In genomic region chr17:86464689-86465363, GRCm38 (mm10) we compare ENCODE assay signal across 9 mouse cellular contexts. TPM values are rescaled to one million over a fixed set of nuclear protein-coding genes. Genes with fewer than 3 reads are reported as not detected.
DNase-seq lines count a peak whose midpoint lies in the region; ATAC-seq lines count a peak whose summit lies in the region.
"Had no signal": no experiment of that assay in that cellular context is flagged by ENCODE, and none has a peak within 500 bp of the region (broad histone marks: within the 10 kb centered on the region; RNA-seq: fewer than 3 reads in every experiment).

No protein-coding gene starts in this region.

- H3K9me3 ChIP-seq in forebrain, embryonic 15.5 days, result no peaks in the 10 kb centered on the region

- H3K4me3 ChIP-seq in forebrain, embryonic 15.5 days, result no peak overlapping the region

- H3K27ac ChIP-seq in forebrain, embryonic 15.5 days (replicated peaks), result peak overlapping the region; percentile 68

- no peak overlapping the region for H3K4me2 ChIP-seq in forebrain, embryonic 15.5 days (replicated peaks)

- peak; percentile 58 for ATAC-seq in forebrain, embryonic 15.5 days (replicated peaks)

- H3K36me3 ChIP-seq in forebrain, embryonic 15.5 days, result no peaks in the 10 kb centered on the region

- no peaks in the 10 kb centered on the region for H3K27me3 ChIP-seq in forebrain, embryonic 15.5 days

- peaks cover 56% of the 10 kb centered on the region for H3K4me1 ChIP-seq in forebrain, embryonic 15.5 days

- WGBS in forebrain, embryonic 15.5 days, result 42% methylated on average over 16 of the region's 16 CpGs

- H3K9ac ChIP-seq in forebrain, embryonic 15.5 days (replicated peaks), result no peak overlapping the region

- peak; percentile 64 for DNase-seq in right cerebral cortex, adult 18-20 months
- no peak for DNase-seq in right cerebral cortex, postnatal 25 days
- peak; percentile 76 to 79 for DNase-seq in layer of hippocampus, adult 8-10 months (ENCODE audit: low spot score in 2 of 2)
- peak; percentile 32 for DNase-seq in right cerebral cortex, postnatal 4 days
- DNase-seq in lung, postnatal 4 days, result no peak
- DNase-seq in thymus, postnatal 14 days, result no peak
- DNase-seq in adrenal gland, postnatal 36 days, result no peak

RNA-seq across cellular contexts. Expression of gene Gm10309, which starts 40.2 kb away (rescaled TPM):
- 0.47 and 0.65 TPM in 2 replicates for polyA plus RNA-seq in forebrain, embryonic 15.5 days (2015; fragmentation: Nextera tagmentation; extraction: Ambion mirVana)
- not detected for total RNA-seq in layer of hippocampus, adult 8-10 months (2022)
- not detected for total RNA-seq in adrenal gland, postnatal 36 days (2021)
- total RNA-seq: left cerebral cortex, postnatal 25 days had no signal

Comparison
In these comparisons a context has a peak if more than half of its experiments do, and no peak if none do; other contexts are left out.
1. DNase-seq: peak in right cerebral cortex, adult 18-20 months (single experiment), layer of hippocampus, adult 8-10 months (2 of 2) and right cerebral cortex, postnatal 4 days (single experiment); none in right cerebral cortex, postnatal 25 days (single experiment), lung, postnatal 4 days (0 of 2), thymus, postnatal 14 days (single experiment) and adrenal gland, postnatal 36 days (0 of 2).